ENCODE assay signal across 8 mouse cellular contexts in genomic region chr10:78169281-78170042, GRCm38 (mm10). TPM values are rescaled to one million over a fixed set of nuclear protein-coding genes. Genes with fewer than 3 reads are reported as not detected.
DNase-seq lines count a peak whose midpoint lies in the region; ATAC-seq and TF ChIP-seq lines count a peak whose summit lies in the region.

Gene D10Jhu81e (minus strand): TSS chr10:78169782.

- DNase-seq in MEL (ENCODE audit: low read depth, low spot score) = peak; percentile 98
- DNase-seq in cerebellum, adult 2 months = peak; percentile 100
- peak; percentile 98 for DNase-seq in forebrain, postnatal 0 days
- DNase-seq in heart, postnatal 4 days = peak; percentile 100
- DNase-seq in layer of hippocampus, adult 8-10 months (ENCODE audit: low spot score in 2 of 2) = peak; percentile 99
- peak; percentile 99 for DNase-seq in ovary, adult 18-20 months (ENCODE audit: low spot score)
- DNase-seq in thymus, postnatal 0 days (ENCODE audit: low spot score) = peak; percentile 98

- H3K4me1 ChIP-seq in MEL (ENCODE audit: control insufficient read depth in 1 of 2, insufficient read depth in 2 of 2, low read length in 2 of 2) = peaks cover 0 to 16% of the 10 kb centered on the region in 2 experiments; a peak in 2 of 4 replicates
- H3K4me1 ChIP-seq in cerebellum, adult 2 months (ENCODE audit: control insufficient read depth, insufficient read depth, low read length) = peaks cover 44% of the 10 kb centered on the region
- H3K4me1 ChIP-seq in forebrain, postnatal 0 days (ENCODE audit: insufficient read depth) = peaks cover 14% of the 10 kb centered on the region
- H3K4me1 ChIP-seq in lung, embryonic 15.5 days = peaks cover 17% of the 10 kb centered on the region

- peak; percentile 98 for ATAC-seq in forebrain, postnatal 0 days
- ATAC-seq in lung, embryonic 15.5 days (ENCODE audit: borderline replicate concordance, extremely low read depth, low FRiP score, low TSS enrichment) = peak; percentile 95

- TF ChIP-seq CTCF in MEL (IDR thresholded peaks at IDR 0.05 in 2 of 3, conservative IDR thresholded peaks at IDR 0.05 in 1 of 3; ENCODE audit: control insufficient read depth in 1 of 3, insufficient read depth in 1 of 3, low read depth in 2 of 3, low read length in 3 of 3, poor library complexity in 1 of 3, severe bottlenecking in 1 of 3) = no peak
- no peak for TF ChIP-seq CTCF in cerebellum, adult 2 months (IDR thresholded peaks at IDR 0.05; ENCODE audit: borderline replicate concordance, insufficient read depth, low read depth, low read length)
- peak; percentile 47 for TF ChIP-seq CTCF in forebrain, postnatal 0 days (IDR thresholded peaks at IDR 0.05; ENCODE audit: low read depth)

- H3K79me2 ChIP-seq in MEL (ENCODE audit: control insufficient read depth, insufficient read depth, low read length, poor library complexity) = peaks cover 5% of the 10 kb centered on the region; the same call in 1 of the 2 replicates

- H3K9me3 ChIP-seq in MEL (replicated peaks; ENCODE audit: insufficient read depth, low read length) = no peaks in the 10 kb centered on the region
- H3K9me3 ChIP-seq in forebrain, postnatal 0 days (ENCODE audit: low read length) = no peaks in the 10 kb centered on the region
- H3K9me3 ChIP-seq in lung, embryonic 15.5 days = no peaks in the 10 kb centered on the region

- TF ChIP-seq RAD21 in MEL (IDR thresholded peaks at IDR 0.05; ENCODE audit: low read depth, low read length) = no peak

- H3K4me3 ChIP-seq in MEL (ENCODE audit: control insufficient read depth in 1 of 2, insufficient read depth in 1 of 2, low read depth in 2 of 2, low read length in 2 of 2) = peak within 1 kb of the TSS; percentile 79 to 89
- peak within 1 kb of the TSS; percentile 86 for H3K4me3 ChIP-seq in cerebellum, adult 2 months (replicated peaks; ENCODE audit: insufficient read depth, low read depth, low read length)
- peak within 1 kb of the TSS; percentile 90 for H3K4me3 ChIP-seq in forebrain, postnatal 0 days (ENCODE audit: low read depth, low read length)
- peak within 1 kb of the TSS; percentile 67 for H3K4me3 ChIP-seq in lung, embryonic 15.5 days

- TF ChIP-seq POLR2A in MEL (IDR thresholded peaks at IDR 0.05; ENCODE audit: control insufficient read depth in 1 of 2, insufficient read depth in 1 of 2, low read depth in 1 of 2, low read length in 2 of 2, poor library complexity in 1 of 2) = peak; percentile 89
- TF ChIP-seq POLR2A in cerebellum, adult 2 months (IDR thresholded peaks at IDR 0.05; ENCODE audit: borderline replicate concordance, insufficient read depth, low read length) = peak; percentile 95

- H3K9ac ChIP-seq in MEL (ENCODE audit: control insufficient read depth, low read depth, low read length, poor library complexity, severe bottlenecking) = peak within 1 kb of the TSS; percentile 93
- peak within 1 kb of the TSS; percentile 91 for H3K9ac ChIP-seq in forebrain, postnatal 0 days
- peak within 1 kb of the TSS; percentile 78 for H3K9ac ChIP-seq in lung, embryonic 15.5 days

- no peaks in the 10 kb centered on the region for H3K27me3 ChIP-seq in MEL (ENCODE audit: control insufficient read depth in 1 of 2, insufficient read depth in 2 of 2, low read length in 2 of 2)
- H3K27me3 ChIP-seq in cerebellum, adult 2 months (ENCODE audit: control insufficient read depth, insufficient read depth, low read length) = no peaks in the 10 kb centered on the region
- no peaks in the 10 kb centered on the region for H3K27me3 ChIP-seq in forebrain, postnatal 0 days (ENCODE audit: insufficient read depth, low read length)
- H3K27me3 ChIP-seq in lung, embryonic 15.5 days = no peaks in the 10 kb centered on the region

- peaks cover 0 to 9% of the 10 kb centered on the region in 2 experiments for H3K36me3 ChIP-seq in MEL (ENCODE audit: control insufficient read depth in 1 of 2, insufficient read depth in 2 of 2, low read length in 2 of 2)
- H3K36me3 ChIP-seq in forebrain, postnatal 0 days (ENCODE audit: insufficient read depth) = peaks cover 64% of the 10 kb centered on the region
- H3K36me3 ChIP-seq in lung, embryonic 15.5 days = peaks cover 52% of the 10 kb centered on the region

- H3K27ac ChIP-seq in MEL (ENCODE audit: control insufficient read depth, low read depth, low read length) = peak within 1 kb of the TSS; percentile 48
- peak within 1 kb of the TSS; percentile 53 for H3K27ac ChIP-seq in cerebellum, adult 2 months (ENCODE audit: insufficient read depth, low read length)
- peak within 1 kb of the TSS; percentile 85 for H3K27ac ChIP-seq in forebrain, postnatal 0 days (ENCODE audit: low read depth, low read length)
- H3K27ac ChIP-seq in lung, embryonic 15.5 days = peak within 1 kb of the TSS; percentile 73

- H3K4me2 ChIP-seq in forebrain, postnatal 0 days (ENCODE audit: low read depth) = peak within 1 kb of the TSS; percentile 83
- peak within 1 kb of the TSS; percentile 86 for H3K4me2 ChIP-seq in lung, embryonic 15.5 days

- no peak for TF ChIP-seq EP300 in MEL (IDR thresholded peaks at IDR 0.05; ENCODE audit: low read depth in 1 of 2, low read length in 2 of 2)

- WGBS in cerebellum, adult 2 months = under 1% methylated on average over 50 of the region's 50 CpGs
- WGBS in forebrain, postnatal 0 days = 3% methylated on average over 50 of the region's 50 CpGs
- WGBS in lung, embryonic 15.5 days = under 1% methylated on average over 50 of the region's 50 CpGs

TF ChIP-seq in MEL, 35 proteins besides CTCF, POLR2A, EP300 and RAD21 (continues in another document):
- TF ChIP-seq MEF2A (IDR thresholded peaks at IDR 0.05; ENCODE audit: extremely low read depth, insufficient replicate concordance, low read depth, low read length, poor library complexity, severe bottlenecking) (no peak), GATA1 (IDR thresholded peaks at IDR 0.05; ENCODE audit: low read depth, low read length) (no peak), CHD2 (IDR thresholded peaks at IDR 0.05; ENCODE audit: low read length) (no peak), ZKSCAN1 (IDR thresholded peaks at IDR 0.05; ENCODE audit: low read depth, low read length) (no peak), MXI1 (IDR thresholded peaks at IDR 0.05; ENCODE audit: low read depth, low read length) (peak; percentile 89), CHD1 (IDR thresholded peaks at IDR 0.05; ENCODE audit: low read depth, low read length) (no peak), SIN3A (IDR thresholded peaks at IDR 0.05; ENCODE audit: low read length) (peak; percentile 66), NRF1 (IDR thresholded peaks at IDR 0.05; ENCODE audit: insufficient read depth, low read depth, low read length, poor library complexity, severe bottlenecking) (peak; percentile 100), RCOR1 (IDR thresholded peaks at IDR 0.05; ENCODE audit: low read depth, low read length) (no peak), MAX (IDR thresholded peaks at IDR 0.05; ENCODE audit: low read length) (peak; percentile 38), ELF1 (IDR thresholded peaks at IDR 0.05; ENCODE audit: low read depth, low read length) (peak; percentile 40; the same call in 1 of the 2 replicates), ZMIZ1 (IDR thresholded peaks at IDR 0.05; ENCODE audit: low read depth, low read length) (peak; percentile 62; the same call in 1 of the 2 replicates), MAZ (IDR thresholded peaks at IDR 0.05; ENCODE audit: low read depth, low read length) (peak; percentile 24; the same call in 1 of the 2 replicates), MYB (IDR thresholded peaks at IDR 0.05; ENCODE audit: low read depth, low read length) (no peak), JUND (IDR thresholded peaks at IDR 0.05; ENCODE audit: low read depth, low read length) (no peak), NELFE (IDR thresholded peaks at IDR 0.05; ENCODE audit: low read depth, low read length) (peak; percentile 88), MYC (IDR thresholded peaks at IDR 0.05; ENCODE audit: low read depth, low read length) (0 out of 2 replicates have a peak, but pooled peaks have one; percentile 35), ETS1 (IDR thresholded peaks at IDR 0.05; ENCODE audit: low read depth, low read length) (no peak), ZNF384 (IDR thresholded peaks at IDR 0.05; ENCODE audit: low read depth, low read length) (no peak), UBTF (IDR thresholded peaks at IDR 0.05; ENCODE audit: borderline replicate concordance, insufficient read depth, low read depth, low read length) (no peak), POLR2AphosphoS2 (IDR thresholded peaks at IDR 0.05; ENCODE audit: low read length) (peak; percentile 73), USF1 (IDR thresholded peaks at IDR 0.05; ENCODE audit: low read depth, low read length) (no peak), BHLHE40 (IDR thresholded peaks at IDR 0.05; ENCODE audit: borderline replicate concordance, low read depth, low read length) (no peak), MAFK (IDR thresholded peaks at IDR 0.05; ENCODE audit: borderline replicate concordance, low read depth, low read length) (no peak), TAL1 (IDR thresholded peaks at IDR 0.05; ENCODE audit: low read length) (no peak), TCF12 (IDR thresholded peaks at IDR 0.05; ENCODE audit: low read depth, low read length) (peak; percentile 63), GABPA (IDR thresholded peaks at IDR 0.05; ENCODE audit: low read depth, low read length) (no peak), POLR2AphosphoS5 (IDR thresholded peaks at IDR 0.05; ENCODE audit: borderline replicate concordance, low read depth, low read length) (no peak), KAT2A (conservative IDR thresholded peaks at IDR 0.05; ENCODE audit: low read depth, low read length) (no peak), TBP (IDR thresholded peaks at IDR 0.05; ENCODE audit: low read depth, low read length) (peak; percentile 59; the same call in 1 of the 2 replicates), HCFC1 (IDR thresholded peaks at IDR 0.05; ENCODE audit: low read depth, low read length) (peak; percentile 77; the same call in 1 of the 2 replicates), SMC3 (IDR thresholded peaks at IDR 0.05; ENCODE audit: low read depth, low read length) (no peak), ZC3H11A (IDR thresholded peaks at IDR 0.05; ENCODE audit: low read depth, low read length) (no peak)

RNA-seq across cellular contexts. Expression of gene D10Jhu81e, which starts in this region (rescaled TPM):
- total RNA-seq in MEL (2012; rRNA removed) = 44.8 and 50.6 TPM in 2 replicates
- polyA plus RNA-seq in MEL (2012; ENCODE audit: insufficient read depth in 1 of 2, insufficient read length in 2 of 2, low read depth in 1 of 2, low replicate concordance in 2 of 2, missing spikeins in 1 of 2) = 10 to 100 TPM in 1 of 2 experiments, not detected in 1; 57.4 TPM
- 169 and 172 TPM in 2 replicates for polyA plus RNA-seq in cerebellum, adult 2 months (2012; rRNA removed)
- total RNA-seq in forebrain, postnatal 0 days (2014; rRNA removed) = 76.7 and 85.2 TPM in 2 replicates
- polyA plus RNA-seq in forebrain, postnatal 0 days (2015; fragmentation: Nextera tagmentation; extraction: Ambion mirVana) = 21.2 and 24.4 TPM in 2 replicates
- total RNA-seq in heart, postnatal 4 days (2021) = 100 to 1,000 TPM; 198 to 215 TPM
- total RNA-seq in layer of hippocampus, adult 8-10 months (2022) = 100 to 1,000 TPM; 120 to 134 (median 127) TPM
- polyA plus RNA-seq in lung, embryonic 15.5 days (2015; fragmentation: Nextera tagmentation; extraction: Ambion mirVana) = 32.8 and 34.8 TPM in 2 replicates
- 28.9 and 31.2 TPM in 2 replicates for polyA plus RNA-seq in thymus, postnatal 0 days (2015; fragmentation: Nextera tagmentation; extraction: Ambion mirVana)

Comparison
In these comparisons a context has a peak if more than half of its experiments do, and no peak if none do; other contexts are left out.
1. Peak in every context shown above with its lines: DNase-seq, ATAC-seq, H3K4me3 ChIP-seq and H3K27ac ChIP-seq.